Mouse (Mus musculus) 416B (cell line): ENCODE measurements around the gene Fam173a.

Experiments
- DNase-seq: peaks from one replicate; pipeline ENCODE4 v3.0.0; 2011; ENCODE audit warnings: low read depth

Gene Fam173a

GRCm38 (mm10) chr17:25796951-25797369, 4.3 kb upstream of the Fam173a start, which contains the start of gene Metrn:
Metrn (minus strand) TSS chr17:25797136.
- DNase-seq, result peak; percentile 89

GRCm38 (mm10) chr17:25796211-25796771, 3.6 kb upstream of the Fam173a start:
- DNase-seq, result peak; percentile 28

GRCm38 (mm10) chr17:25795609-25796092, 3.0 kb upstream of the Fam173a start, which contains the start of gene AC134908.4:
AC134908.4 (minus strand) TSS chr17:25795659.
- DNase-seq, result peak; percentile 14

GRCm38 (mm10) chr17:25794998-25795397, 2.3 kb upstream of the Fam173a start:
- DNase-seq, result no peak

GRCm38 (mm10) chr17:25794197-25794596, 1.5 kb upstream of the Fam173a start:
- no peak for DNase-seq

- DNase-seq, result peak; percentile 94
These were observed 716 bp downstream of the Fam173a start for GRCm38 (mm10) chr17:25791843-25792527.

GRCm38 (mm10) chr17:25791320-25791842, 1.3 kb downstream of the Fam173a start:
- no peak for DNase-seq

GRCm38 (mm10) chr17:25786781-25787504, 5.8 kb downstream of the Fam173a start:
- no peak for DNase-seq

- no peak for DNase-seq
These were observed 6.4 kb downstream of the Fam173a start, which contains the start of gene Ccdc78 for GRCm38 (mm10) chr17:25786280-25786679. Ccdc78 (plus strand) TSS chr17:25786580.

- DNase-seq, result peak; percentile 97
These were observed 7.4 kb downstream of the Fam173a start, which contains the start of gene Haghl for GRCm38 (mm10) chr17:25785281-25785745. Haghl (minus strand) TSS chr17:25785673.

- DNase-seq, result peak; percentile 54
These were observed 8.7 kb downstream of the Fam173a start for GRCm38 (mm10) chr17:25783861-25784574.

GRCm38 (mm10) chr17:25783086-25783485, 9.6 kb downstream of the Fam173a start:
- no peak for DNase-seq

GRCm38 (mm10) chr17:25781339-25781738, 11.4 kb downstream of the Fam173a start:
- no peak for DNase-seq

GRCm38 (mm10) chr17:25777948-25778347, 14.8 kb downstream of the Fam173a start:
- DNase-seq, result no peak

GRCm38 (mm10) chr17:25775318-25776062, 17.2 kb downstream of the Fam173a start:
- DNase-seq, result peak; percentile 34

- peak; percentile 98 for DNase-seq
These were observed 19.1 kb downstream of the Fam173a start, which contains the start of gene Narfl for GRCm38 (mm10) chr17:25773549-25774120. Narfl (plus strand) TSS chr17:25773776.

GRCm38 (mm10) chr17:25769331-25769730, 23.4 kb downstream of the Fam173a start:
- no peak for DNase-seq

GRCm38 (mm10) chr17:25765886-25766285, 26.8 kb downstream of the Fam173a start:
- DNase-seq, result no peak

- no peak for DNase-seq
These were observed 30.1 kb downstream of the Fam173a start for GRCm38 (mm10) chr17:25762591-25762990.

GRCm38 (mm10) chr17:25761561-25761970, 31.1 kb downstream of the Fam173a start:
- DNase-seq, result no peak
